Mouse (Mus musculus): ENCODE results near the gene Msi1. TPM values are rescaled to one million over a fixed set of nuclear protein-coding genes. Genes with fewer than 3 reads are reported as not detected.
"Not testable (repeated sequence)": the region's sequence is repeated elsewhere in the genome, so short reads cannot be mapped to it uniquely, and the experiment has no call there.

The Msi1 gene
- polyA plus RNA-seq, 1 experiment from 2014 or later = 12.1 TPM

DNA sequence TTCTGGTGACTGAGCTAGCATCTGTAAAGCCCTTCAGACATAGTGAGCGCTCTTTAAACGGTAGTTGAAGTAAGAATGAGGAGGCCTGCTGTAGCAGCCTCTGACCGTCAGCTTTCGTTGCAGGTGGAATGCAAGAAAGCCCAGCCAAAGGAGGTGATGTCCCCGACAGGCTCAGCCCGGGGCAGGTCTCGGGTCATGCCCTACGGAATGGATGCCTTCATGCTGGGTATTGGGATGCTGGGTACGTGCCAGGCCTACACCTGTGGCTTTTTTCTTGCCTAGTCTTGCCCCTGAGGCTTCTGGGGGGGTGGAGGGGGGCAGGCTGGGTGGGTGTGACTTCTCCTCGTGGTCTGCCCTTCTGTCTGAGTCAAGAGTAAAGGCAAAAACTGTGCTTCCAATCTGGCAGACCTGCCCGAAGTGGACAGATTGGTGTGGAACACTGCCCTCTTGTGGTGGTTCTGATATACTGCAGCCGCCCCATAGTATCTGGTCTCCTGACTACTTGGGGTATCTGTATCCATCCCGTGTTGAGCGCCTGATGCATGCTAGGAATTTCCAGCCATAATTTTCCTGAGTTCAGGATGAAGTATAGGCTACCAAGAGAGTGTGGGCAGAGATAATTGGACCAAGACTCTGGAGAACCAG lies 11.9 kb downstream of the Msi1 start:
- WGBS = 37% methylated on average over 14 of the region's 14 CpGs
- Histone ChIP-seq H3K4me2 (replicated peaks; ENCODE audit: low read depth, low read length) (no peak overlapping the region), H3K27ac (ENCODE audit: low read length) (no peak overlapping the region), H3K9me3 (ENCODE audit: low read length) (no peaks in the 10 kb centered on the region), H3K36me3 (ENCODE audit: insufficient read depth, low read length) (peaks cover 42% of the 10 kb centered on the region), H3K4me1 (ENCODE audit: insufficient read depth, low read length) (peaks cover 33% of the 10 kb centered on the region), H3K27me3 (ENCODE audit: insufficient read depth, low read length) (no peaks in the 10 kb centered on the region), H3K9ac (replicated peaks; ENCODE audit: low read length) (no peak overlapping the region), H3K4me3 (ENCODE audit: low read length) (no peak overlapping the region)
- ATAC-seq (ENCODE audit: low FRiP score, low TSS enrichment) = peak; percentile 16; the same call in 1 of the 2 replicates

DNA sequence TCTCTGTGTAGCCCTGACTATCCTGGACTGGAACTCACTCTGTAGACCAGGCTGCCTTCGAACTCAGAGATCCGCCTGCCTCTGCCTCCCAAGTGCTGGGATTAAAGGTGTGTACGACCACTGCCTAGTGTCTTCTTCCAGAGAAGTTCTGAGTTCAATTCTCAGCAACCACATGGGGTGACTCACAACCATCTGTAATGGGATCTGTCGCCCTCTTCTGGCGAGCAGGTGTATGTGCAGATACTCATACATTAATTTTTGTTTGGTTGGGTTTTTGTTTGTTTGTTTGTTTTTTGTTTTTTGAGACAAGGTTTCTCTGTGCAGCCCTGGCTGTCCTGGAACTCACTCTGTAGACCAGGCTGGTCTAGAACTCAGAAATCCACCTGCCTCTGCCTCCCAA lies 13.3 kb downstream of the Msi1 start:
- not testable (repeated sequence) for H3K27ac ChIP-seq (ENCODE audit: low read length); H3K27me3 ChIP-seq (ENCODE audit: insufficient read depth, low read length); H3K9ac ChIP-seq (replicated peaks; ENCODE audit: low read length); ATAC-seq (ENCODE audit: low FRiP score, low TSS enrichment); H3K9me3 ChIP-seq (ENCODE audit: low read length); H3K4me3 ChIP-seq (ENCODE audit: low read length); H3K4me2 ChIP-seq (replicated peaks; ENCODE audit: low read depth, low read length)
- WGBS = 87% methylated on average over 5 of the region's 5 CpGs
- peaks cover 49% of the 10 kb centered on the region for H3K36me3 ChIP-seq (ENCODE audit: insufficient read depth, low read length)
- peaks cover 20% of the 10 kb centered on the region for H3K4me1 ChIP-seq (ENCODE audit: insufficient read depth, low read length)

DNA sequence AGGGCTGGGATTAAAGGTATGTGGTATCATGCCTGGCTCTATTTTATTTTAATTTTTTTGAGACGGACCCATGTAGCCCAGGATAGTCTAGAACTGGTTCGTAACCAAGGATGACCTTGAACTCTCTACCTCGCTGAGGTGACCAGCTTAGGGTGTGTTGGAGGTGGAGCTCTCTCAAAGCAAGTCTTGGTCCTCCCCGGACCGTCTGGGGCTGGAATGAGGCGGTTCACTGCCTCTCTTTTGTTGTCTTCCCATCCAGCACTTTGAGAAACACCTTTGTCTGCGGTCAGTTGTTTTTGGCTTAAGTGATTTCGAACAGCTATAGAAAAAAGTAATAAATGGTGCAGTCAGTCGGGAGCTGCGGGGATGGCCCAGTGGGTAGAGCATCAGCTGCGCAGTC lies 14.7 kb downstream of the Msi1 start:
- WGBS = 91% methylated on average over 11 of the region's 11 CpGs

DNA sequence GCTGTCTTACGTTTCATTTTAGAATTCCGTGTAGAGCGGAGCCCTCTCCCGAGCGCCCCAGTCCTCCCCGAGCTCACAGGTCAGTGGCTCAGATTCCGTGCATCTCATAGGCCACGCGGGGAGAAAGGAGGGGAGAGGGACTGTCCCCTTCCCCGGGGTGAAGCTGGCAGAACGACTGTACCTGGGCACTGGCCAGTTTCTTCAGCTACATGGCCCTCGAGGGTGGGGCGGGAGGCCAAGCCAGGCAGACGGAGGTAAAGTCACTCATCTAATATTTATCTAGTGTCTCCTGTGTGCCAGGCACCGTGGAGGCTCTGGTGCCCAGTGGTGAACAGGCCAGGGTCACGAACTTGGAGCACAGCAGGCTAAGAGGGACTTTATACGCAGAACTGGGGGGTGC lies 17.7 kb downstream of the Msi1 start:
- no peak for ATAC-seq (ENCODE audit: low FRiP score, low TSS enrichment)
- H3K4me2 ChIP-seq (replicated peaks; ENCODE audit: low read depth, low read length) = no peak overlapping the region
- no peak overlapping the region for H3K27ac ChIP-seq (ENCODE audit: low read length)
- no peaks in the 10 kb centered on the region for H3K9me3 ChIP-seq (ENCODE audit: low read length)
- H3K36me3 ChIP-seq (ENCODE audit: insufficient read depth, low read length) = peaks cover 64% of the 10 kb centered on the region
- WGBS = 87% methylated on average over 17 of the region's 17 CpGs
- no peak overlapping the region for H3K9ac ChIP-seq (replicated peaks; ENCODE audit: low read length)
- H3K4me3 ChIP-seq (ENCODE audit: low read length) = no peak overlapping the region
- H3K27me3 ChIP-seq (ENCODE audit: insufficient read depth, low read length) = no peaks in the 10 kb centered on the region
- no peaks in the 10 kb centered on the region for H3K4me1 ChIP-seq (ENCODE audit: insufficient read depth, low read length)

More for the DNA sequence above, 14.7 kb downstream of the Msi1 start:
- ATAC-seq (ENCODE audit: low FRiP score, low TSS enrichment) = no peak
- Histone ChIP-seq H3K4me3 (ENCODE audit: low read length) (no peak overlapping the region), H3K4me2 (replicated peaks; ENCODE audit: low read depth, low read length) (no peak overlapping the region), H3K27ac (ENCODE audit: low read length) (no peak overlapping the region), H3K9me3 (ENCODE audit: low read length) (no peaks in the 10 kb centered on the region), H3K36me3 (ENCODE audit: insufficient read depth, low read length) (peaks cover 50% of the 10 kb centered on the region), H3K27me3 (ENCODE audit: insufficient read depth, low read length) (no peaks in the 10 kb centered on the region), H3K9ac (replicated peaks; ENCODE audit: low read length) (no peak overlapping the region), H3K4me1 (ENCODE audit: insufficient read depth, low read length) (peaks cover 5% of the 10 kb centered on the region)

DNA sequence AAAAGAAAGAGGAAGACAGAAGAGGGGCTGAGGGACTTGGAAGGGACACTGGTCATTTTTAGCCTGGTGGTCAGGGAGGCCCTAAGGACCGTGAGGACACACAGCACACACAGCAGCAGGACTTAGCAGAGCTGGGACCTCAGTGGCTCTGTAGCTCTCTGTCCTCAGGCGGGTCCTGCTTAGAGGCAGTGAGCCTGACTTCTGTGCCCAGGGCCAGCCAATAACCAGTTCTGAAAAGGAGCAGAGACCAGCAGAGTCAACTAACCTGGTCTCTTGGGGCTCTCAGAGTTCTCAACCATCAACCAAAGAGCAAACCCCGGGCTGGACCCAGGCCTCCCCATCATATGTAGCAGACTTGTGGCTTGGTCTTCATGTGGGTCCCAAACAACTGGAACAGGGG lies 19.8 kb downstream of the Msi1 start:
- H3K36me3 ChIP-seq (ENCODE audit: insufficient read depth, low read length) = peaks cover 49% of the 10 kb centered on the region
- H3K4me2 ChIP-seq (replicated peaks; ENCODE audit: low read depth, low read length) = no peak overlapping the region
- no peak for ATAC-seq (ENCODE audit: low FRiP score, low TSS enrichment)
- H3K9me3 ChIP-seq (ENCODE audit: low read length) = no peaks in the 10 kb centered on the region
- WGBS = 92% methylated on average over 3 of the region's 3 CpGs
- no peaks in the 10 kb centered on the region for H3K27me3 ChIP-seq (ENCODE audit: insufficient read depth, low read length)
- no peaks in the 10 kb centered on the region for H3K4me1 ChIP-seq (ENCODE audit: insufficient read depth, low read length)
- H3K4me3 ChIP-seq (ENCODE audit: low read length) = no peak overlapping the region
- no peak overlapping the region for H3K9ac ChIP-seq (replicated peaks; ENCODE audit: low read length)
- no peak overlapping the region for H3K27ac ChIP-seq (ENCODE audit: low read length)

DNA sequence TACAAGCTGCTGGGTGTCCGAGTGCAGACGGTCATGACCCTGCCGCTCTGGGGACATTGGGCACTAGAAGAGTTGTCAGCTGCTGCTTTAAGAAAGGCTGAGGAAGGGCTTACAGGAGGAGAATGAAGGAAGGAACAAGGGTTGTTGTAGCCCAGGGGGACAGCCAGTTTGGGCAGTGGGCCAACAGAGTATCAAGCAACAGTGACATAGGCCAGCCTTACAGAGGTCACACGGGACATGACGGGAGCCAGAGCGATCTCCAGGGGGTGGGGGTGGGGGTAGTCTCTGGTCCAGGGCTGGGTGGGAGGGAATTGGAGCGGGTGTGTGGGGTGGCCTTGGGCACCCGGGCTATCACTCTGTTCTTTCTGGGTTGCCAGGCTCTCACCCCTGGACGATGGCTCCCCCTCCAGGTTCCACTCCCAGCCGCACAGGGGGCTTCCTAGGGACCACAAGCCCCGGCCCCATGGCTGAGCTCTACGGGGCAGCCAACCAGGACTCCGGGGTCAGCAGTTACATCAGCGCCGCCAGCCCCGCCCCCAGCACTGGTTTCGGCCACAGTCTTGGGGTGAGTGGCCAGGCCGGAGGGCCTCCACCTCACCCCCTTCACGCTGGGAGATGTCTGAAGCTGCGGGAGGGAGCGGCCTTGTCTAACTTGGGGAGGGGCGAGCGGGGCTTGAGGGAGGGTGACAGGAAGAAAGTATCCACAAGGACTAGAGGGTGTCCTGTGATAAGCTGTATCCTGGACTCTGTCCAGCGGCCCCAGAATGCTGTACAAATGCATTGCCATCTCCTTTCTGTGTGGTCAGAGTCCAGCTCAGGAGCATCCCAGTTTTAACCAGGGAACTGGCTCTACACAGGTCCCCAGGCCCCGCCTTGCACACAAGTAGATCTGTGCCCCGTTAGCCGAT lies 21.3 kb downstream of the Msi1 start:
- Histone ChIP-seq H3K36me3 (ENCODE audit: insufficient read depth, low read length) (peaks cover 37% of the 10 kb centered on the region), H3K4me1 (ENCODE audit: insufficient read depth, low read length) (0 out of 2 replicates have a peak, but pooled peaks cover 3% of the 10 kb centered on the region), H3K27me3 (ENCODE audit: insufficient read depth, low read length) (no peaks in the 10 kb centered on the region), H3K27ac (ENCODE audit: low read length) (no peak overlapping the region), H3K9ac (replicated peaks; ENCODE audit: low read length) (no peak overlapping the region), H3K4me2 (replicated peaks; ENCODE audit: low read depth, low read length) (no peak overlapping the region), H3K4me3 (ENCODE audit: low read length) (no peak overlapping the region), H3K9me3 (ENCODE audit: low read length) (no peaks in the 10 kb centered on the region)
- 87% methylated on average over 27 of the region's 27 CpGs for WGBS
- no peak for ATAC-seq (ENCODE audit: low FRiP score, low TSS enrichment)

DNA sequence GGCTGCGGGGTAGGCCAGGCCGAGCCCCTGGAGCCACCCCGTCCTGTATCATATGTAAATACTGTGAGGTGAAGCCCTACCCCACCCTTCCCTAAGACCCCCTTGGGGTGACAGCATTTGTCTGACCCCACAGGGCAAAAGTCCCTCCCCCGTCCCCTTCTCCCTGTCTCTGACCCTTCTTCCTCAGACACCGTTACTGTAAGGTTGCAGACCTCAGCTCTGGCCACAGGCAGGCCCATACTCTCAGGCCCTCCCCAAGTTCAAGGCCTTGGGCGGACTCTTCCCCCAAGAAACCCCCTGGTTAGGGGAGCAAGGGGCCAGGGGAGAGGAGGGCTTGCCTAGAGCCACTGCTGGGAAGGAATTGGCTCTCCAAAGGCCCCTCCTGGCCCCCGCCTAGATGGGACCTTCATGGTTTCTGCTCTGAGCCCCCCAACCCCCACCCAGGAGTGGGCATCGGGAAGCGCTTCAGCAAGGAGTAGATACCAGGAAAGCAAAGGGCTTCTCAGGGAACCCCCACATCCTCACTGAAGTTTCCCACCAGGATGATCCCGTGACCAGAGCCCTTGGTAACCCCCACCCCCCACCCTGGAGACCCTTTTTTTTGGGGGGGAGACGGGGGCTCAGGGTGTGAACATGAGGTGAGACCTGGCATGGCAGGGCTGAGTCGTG lies 25.2 kb downstream of the Msi1 start:
- peak; percentile 46; the same call in 1 of the 2 replicates for ATAC-seq (ENCODE audit: low FRiP score, low TSS enrichment)
- no peak overlapping the region for H3K4me2 ChIP-seq (replicated peaks; ENCODE audit: low read depth, low read length)

DNA sequence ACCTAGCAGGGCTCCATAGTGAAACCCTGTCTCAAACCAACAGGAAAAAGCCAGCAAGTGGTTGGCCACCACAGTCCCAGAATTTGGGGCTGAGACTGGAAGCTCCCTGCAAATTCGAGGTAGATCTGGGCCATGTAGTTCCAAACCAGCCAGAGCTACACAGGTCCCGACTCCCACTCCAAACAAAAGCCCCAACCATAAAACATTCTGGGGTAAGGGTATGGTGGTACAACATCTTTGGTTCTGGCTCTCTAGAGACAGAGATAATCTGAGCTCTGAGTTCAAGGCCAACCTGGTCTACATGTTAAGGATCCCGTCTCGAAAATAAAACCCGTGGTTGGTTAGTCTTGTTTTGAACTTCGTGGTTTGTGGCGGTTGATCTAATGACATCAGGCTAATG lies 26.4 kb downstream of the Msi1 start:
- Histone ChIP-seq H3K9ac (replicated peaks; ENCODE audit: low read length) (no peak overlapping the region), H3K9me3 (ENCODE audit: low read length) (no peaks in the 10 kb centered on the region), H3K4me3 (ENCODE audit: low read length) (no peak overlapping the region), H3K4me2 (replicated peaks; ENCODE audit: low read depth, low read length) (no peak overlapping the region), H3K36me3 (ENCODE audit: insufficient read depth, low read length) (peaks cover 16% of the 10 kb centered on the region), H3K27ac (ENCODE audit: low read length) (no peak overlapping the region), H3K4me1 (ENCODE audit: insufficient read depth, low read length) (0 out of 2 replicates have a peak, but pooled peaks cover 3% of the 10 kb centered on the region), H3K27me3 (ENCODE audit: insufficient read depth, low read length) (no peaks in the 10 kb centered on the region)
- WGBS = 72% methylated on average over 7 of the region's 7 CpGs
- no peak for ATAC-seq (ENCODE audit: low FRiP score, low TSS enrichment)

More for the DNA sequence above, 25.2 kb downstream of the Msi1 start:
- Histone ChIP-seq H3K9ac (replicated peaks; ENCODE audit: low read length) (no peak overlapping the region), H3K4me3 (ENCODE audit: low read length) (no peak overlapping the region), H3K27ac (ENCODE audit: low read length) (no peak overlapping the region), H3K36me3 (ENCODE audit: insufficient read depth, low read length) (peaks cover 19% of the 10 kb centered on the region), H3K27me3 (ENCODE audit: insufficient read depth, low read length) (no peaks in the 10 kb centered on the region), H3K4me1 (ENCODE audit: insufficient read depth, low read length) (0 out of 2 replicates have a peak, but pooled peaks cover 3% of the 10 kb centered on the region), H3K9me3 (ENCODE audit: low read length) (no peaks in the 10 kb centered on the region)
- 63% methylated on average over 12 of the region's 12 CpGs for WGBS

DNA sequence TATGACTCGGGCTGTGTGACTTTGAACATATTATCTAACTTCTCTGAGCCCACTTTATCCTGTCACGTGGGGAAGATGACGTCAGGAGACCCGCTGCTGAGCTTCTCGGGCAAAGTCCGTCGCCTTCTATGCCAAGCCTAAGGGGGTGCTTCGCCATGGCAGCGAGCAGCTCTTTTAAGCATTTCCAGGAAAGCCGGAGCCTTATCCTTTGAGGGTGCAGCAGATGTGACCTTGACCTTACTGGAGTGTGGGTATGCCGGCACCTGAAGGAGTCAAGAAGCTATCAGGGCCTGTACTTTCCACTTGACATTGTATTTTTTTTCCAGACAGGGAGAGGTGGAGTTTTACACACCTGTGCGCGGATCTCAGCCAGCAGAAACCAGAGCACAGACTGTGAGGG lies 29.5 kb downstream of the Msi1 start:
- no peaks in the 10 kb centered on the region for H3K9me3 ChIP-seq (ENCODE audit: low read length)
- H3K4me1 ChIP-seq (ENCODE audit: insufficient read depth, low read length) = 0 out of 2 replicates have a peak, but pooled peaks cover 3% of the 10 kb centered on the region
- no peak overlapping the region for H3K4me2 ChIP-seq (replicated peaks; ENCODE audit: low read depth, low read length)
- no peak overlapping the region for H3K4me3 ChIP-seq (ENCODE audit: low read length)
- H3K9ac ChIP-seq (replicated peaks; ENCODE audit: low read length) = no peak overlapping the region
- no peak for ATAC-seq (ENCODE audit: low FRiP score, low TSS enrichment)
- H3K27ac ChIP-seq (ENCODE audit: low read length) = no peak overlapping the region
- WGBS = 71% methylated on average over 13 of the region's 13 CpGs
- H3K36me3 ChIP-seq (ENCODE audit: insufficient read depth, low read length) = no peaks in the 10 kb centered on the region
- H3K27me3 ChIP-seq (ENCODE audit: insufficient read depth, low read length) = no peaks in the 10 kb centered on the region
